Mouse (Mus musculus) spleen, adult 2 months (tissue): ENCODE data around the gene Olfr410. TPM values are rescaled to one million over a fixed set of nuclear protein-coding genes. Genes with fewer than 3 reads are reported as not detected.

Experiments used
- DNase-seq, 2 experiments: peaks; one replicate each; pipeline versions ENCODE4 v3.0.0 to v3.0.0-alpha.2; 2012 to 2021; ENCODE audit warnings: low spot score in 2 of 2, low read depth in 1 of 2
- H3K27ac ChIP-seq: fragments of 200-500 bp; 2 replicates; pipeline ENCODE4 v1.5.1; 2012; ENCODE audit warnings: low read length, inconsistent platforms; ENCODE audit not compliant: insufficient read depth
- H3K27me3 ChIP-seq: fragments of 200-500 bp; 2 replicates; pipeline ENCODE4 v1.6.1; 2012; ENCODE audit warnings: mild to moderate bottlenecking, moderate library complexity, low read length, inconsistent platforms; ENCODE audit not compliant: control insufficient read depth, insufficient read depth
- H3K36me3 ChIP-seq: fragments of 200-500 bp; 2 replicates; pipeline ENCODE4 v1.6.1; 2012; ENCODE audit warnings: mild to moderate bottlenecking, low read length, inconsistent platforms; ENCODE audit not compliant: control insufficient read depth, insufficient read depth
- H3K4me1 ChIP-seq: fragments of 200-500 bp; 2 replicates; pipeline ENCODE4 v1.6.1; 2011; ENCODE audit warnings: inconsistent platforms; ENCODE audit not compliant: control insufficient read depth, insufficient read depth, insufficient read length
- H3K4me3 ChIP-seq: fragments of 200-500 bp; 2 replicates; pipeline ENCODE4 v1.5.1; 2011; ENCODE audit warnings: mild to moderate bottlenecking, inconsistent platforms; ENCODE audit not compliant: insufficient read depth, insufficient read length; ENCODE audit errors: extremely low read depth
- CTCF ChIP-seq: fragments of 200-500 bp; IDR thresholded peaks from 2 replicates; pipeline ENCODE4 v1.5.1; 2011; ENCODE audit warnings: mild to moderate bottlenecking, inconsistent platforms; ENCODE audit not compliant: insufficient read depth, insufficient read length, insufficient replicate concordance; ENCODE audit errors: extremely low read depth
- POLR2A ChIP-seq: fragments of 200-500 bp; IDR thresholded peaks from 2 replicates; pipeline ENCODE4 v1.6.1; 2011; ENCODE audit warnings: low read depth, low read length, inconsistent platforms
- WGBS: fragments of 180-500 bp; shearing (Covaris S2); methylation state at CpG from one replicate; pipeline ENCODE4 v1.1.7; 2018; 5-methylcytosine and 5-hydroxymethylcytosine counted together
- polyA plus RNA-seq: library from polyadenylated mRNA; depleted of rRNA; stranded (reverse); fragments of >200 nt; gene quantifications from 2 replicates; pipeline ENCODE4 v1.2.3, GENCODE M21; 2012; rRNA removed

Olfr410 gene
- not detected in 2 replicates for polyA plus RNA-seq

GRCm38 (mm10) chr11:74337931-74338330, at the start of gene Olfr410:
Olfr410 (minus strand) TSS chr11:74338031.
- no peak for DNase-seq
- TF ChIP-seq CTCF: no peak
- no peak for TF ChIP-seq POLR2A
- WGBS: 71% methylated on average over 6 of the region's 6 CpGs
- H3K36me3 ChIP-seq: no peaks in the 10 kb centered on the region
- no peaks in the 10 kb centered on the region for H3K27me3 ChIP-seq
- no peak within 1 kb of the TSS for H3K4me3 ChIP-seq
- H3K4me1 ChIP-seq: no peaks in the 10 kb centered on the region; the same call in 1 of the 2 replicates
- H3K27ac ChIP-seq: no peak within 1 kb of the TSS

GRCm38 (mm10) chr11:74387203-74387602, 49.4 kb upstream of the Olfr410 start:
- no peak overlapping the region for H3K27ac ChIP-seq
- no peaks in the 10 kb centered on the region for H3K36me3 ChIP-seq
- H3K27me3 ChIP-seq: no peaks in the 10 kb centered on the region
- 88% methylated on average over 5 of the region's 5 CpGs for WGBS
- DNase-seq: no peak
- TF ChIP-seq CTCF (no peak), POLR2A (no peak)
- no peaks in the 10 kb centered on the region for H3K4me1 ChIP-seq
- H3K4me3 ChIP-seq: no peak overlapping the region

- H3K4me1 ChIP-seq: no peaks in the 10 kb centered on the region
- 96% methylated on average over 9 of the region's 9 CpGs for WGBS
- no peaks in the 10 kb centered on the region for H3K36me3 ChIP-seq
- no peak for DNase-seq
- H3K4me3 ChIP-seq: no peak overlapping the region
- no peaks in the 10 kb centered on the region for H3K27me3 ChIP-seq
- no peak overlapping the region for H3K27ac ChIP-seq
- TF ChIP-seq POLR2A: no peak
- no peak for TF ChIP-seq CTCF
Observed at GRCm38 (mm10) chr11:74385674-74386073, 47.8 kb upstream of the Olfr410 start.

- Histone ChIP-seq H3K36me3 (no peaks in the 10 kb centered on the region), H3K4me3 (no peak overlapping the region), H3K27ac (no peak overlapping the region), H3K4me1 (no peaks in the 10 kb centered on the region), H3K27me3 (no peaks in the 10 kb centered on the region)
- WGBS: 65% methylated on average over 4 of the region's 4 CpGs
- no peak for DNase-seq
- TF ChIP-seq POLR2A (no peak), CTCF (no peak)
Observed at GRCm38 (mm10) chr11:74379166-74379873, 41.5 kb upstream of the Olfr410 start.

- Histone ChIP-seq H3K27ac (no peak overlapping the region), H3K27me3 (no peaks in the 10 kb centered on the region), H3K4me3 (no peak overlapping the region), H3K36me3 (no peaks in the 10 kb centered on the region), H3K4me1 (no peaks in the 10 kb centered on the region)
- TF ChIP-seq POLR2A (no peak), CTCF (peak; percentile 7; the same call in 1 of the 2 replicates)
- no peak for DNase-seq
- WGBS: 82% methylated on average over 3 of the region's 3 CpGs
Observed at GRCm38 (mm10) chr11:74376847-74377246, 39.0 kb upstream of the Olfr410 start.

- DNase-seq: peak in 1 of 2 experiments; percentile 31
- Histone ChIP-seq H3K36me3 (no peaks in the 10 kb centered on the region), H3K27ac (no peak overlapping the region), H3K27me3 (no peaks in the 10 kb centered on the region), H3K4me3 (no peak overlapping the region), H3K4me1 (no peaks in the 10 kb centered on the region)
- TF ChIP-seq POLR2A: no peak
- TF ChIP-seq CTCF: peak; percentile 74; the same call in 1 of the 2 replicates
- 13% methylated on average over 22 of the region's 22 CpGs for WGBS
Observed at GRCm38 (mm10) chr11:74371393-74372100, 33.7 kb upstream of the Olfr410 start.

GRCm38 (mm10) chr11:74361769-74362168, 23.9 kb upstream of the Olfr410 start, which contains the start of gene Olfr412:
Olfr412 (plus strand) TSS chr11:74362069.
- TF ChIP-seq CTCF (no peak), POLR2A (no peak)
- Histone ChIP-seq H3K36me3 (no peaks in the 10 kb centered on the region), H3K27ac (no peak within 1 kb of the TSS), H3K27me3 (no peaks in the 10 kb centered on the region), H3K4me1 (no peaks in the 10 kb centered on the region), H3K4me3 (no peak within 1 kb of the TSS)
- DNase-seq: no peak
- 57% methylated on average over 1 of the region's 1 CpGs for WGBS
